Mouse (Mus musculus) midbrain, embryonic 11.5 days (tissue): ENCODE data around the gene Olig1. TPM values are rescaled to one million over a fixed set of nuclear protein-coding genes. Genes with fewer than 3 reads are reported as not detected.

ENCODE experiments used
- ATAC-seq: fragments of 200-750 bp; cut with Nextera tagmentation; 2 replicates; pipeline ENCODE4 v1.8.0; 2017; ENCODE audit warnings: moderate TSS enrichment, moderate library complexity; ENCODE audit not compliant: low FRiP score
- DNase-seq: peaks from one replicate; pipeline ENCODE4 v3.0.0; 2015; ENCODE audit warnings: low spot score; ENCODE audit errors: missing footprints
- H3K27ac ChIP-seq: fragments of 300-500 bp; sonication (generic); 2 replicates; pipeline ENCODE4 v1.5.1; 2014; ENCODE audit warnings: low read depth, low read length
- H3K27me3 ChIP-seq: fragments of 300-500 bp; sonication (generic); 2 replicates; pipeline ENCODE4 v1.6.1; 2014; ENCODE audit warnings: mild to moderate bottlenecking, low read length, moderate library complexity, mixed read lengths; ENCODE audit not compliant: control insufficient read depth, insufficient read depth
- H3K36me3 ChIP-seq: fragments of 300-500 bp; sonication (generic); 2 replicates; pipeline ENCODE4 v1.6.1; 2014; ENCODE audit warnings: mild to moderate bottlenecking, low read length, moderate library complexity, mixed read lengths; ENCODE audit not compliant: control insufficient read depth, insufficient read depth
- H3K4me1 ChIP-seq: fragments of 300-500 bp; sonication (generic); 2 replicates; pipeline ENCODE4 v1.6.1; 2014; ENCODE audit warnings: low read length; ENCODE audit not compliant: control insufficient read depth, insufficient read depth
- H3K4me2 ChIP-seq: fragments of 300-500 bp; sonication (generic); 2 replicates; pipeline ENCODE4 v1.6.1; 2014; ENCODE audit warnings: mild to moderate bottlenecking, moderate library complexity
- H3K4me3 ChIP-seq: fragments of 300-500 bp; sonication (generic); 2 replicates; pipeline ENCODE4 v1.5.1; 2014; ENCODE audit warnings: low read depth, low read length
- H3K9ac ChIP-seq: fragments of 300-500 bp; sonication (generic); 2 replicates; pipeline ENCODE4 v1.6.1; 2014; ENCODE audit warnings: low read length
- H3K9me3 ChIP-seq: fragments of 300-500 bp; sonication (generic); 2 replicates; pipeline ENCODE4 v1.6.1; 2016; ENCODE audit warnings: low read length; ENCODE audit not compliant: control insufficient read depth
- WGBS: fragments of 180-500 bp; shearing (Covaris S2); extraction: QIAGEN DNeasy Blood & Tissue Kit; methylation state at CpG from one replicate; pipeline ENCODE4 v1.1.7; 2014; 5-methylcytosine and 5-hydroxymethylcytosine counted together
- polyA plus RNA-seq: library from polyadenylated mRNA; unstranded; fragments of >200 nt; fragmentation: Nextera tagmentation; extraction: Ambion mirVana; gene quantifications from 2 replicates; pipeline ENCODE4 v1.2.1, GENCODE M21; 2014

The Olig1 gene
- 2.8 and 3.2 TPM in 2 replicates for polyA plus RNA-seq

DNA sequence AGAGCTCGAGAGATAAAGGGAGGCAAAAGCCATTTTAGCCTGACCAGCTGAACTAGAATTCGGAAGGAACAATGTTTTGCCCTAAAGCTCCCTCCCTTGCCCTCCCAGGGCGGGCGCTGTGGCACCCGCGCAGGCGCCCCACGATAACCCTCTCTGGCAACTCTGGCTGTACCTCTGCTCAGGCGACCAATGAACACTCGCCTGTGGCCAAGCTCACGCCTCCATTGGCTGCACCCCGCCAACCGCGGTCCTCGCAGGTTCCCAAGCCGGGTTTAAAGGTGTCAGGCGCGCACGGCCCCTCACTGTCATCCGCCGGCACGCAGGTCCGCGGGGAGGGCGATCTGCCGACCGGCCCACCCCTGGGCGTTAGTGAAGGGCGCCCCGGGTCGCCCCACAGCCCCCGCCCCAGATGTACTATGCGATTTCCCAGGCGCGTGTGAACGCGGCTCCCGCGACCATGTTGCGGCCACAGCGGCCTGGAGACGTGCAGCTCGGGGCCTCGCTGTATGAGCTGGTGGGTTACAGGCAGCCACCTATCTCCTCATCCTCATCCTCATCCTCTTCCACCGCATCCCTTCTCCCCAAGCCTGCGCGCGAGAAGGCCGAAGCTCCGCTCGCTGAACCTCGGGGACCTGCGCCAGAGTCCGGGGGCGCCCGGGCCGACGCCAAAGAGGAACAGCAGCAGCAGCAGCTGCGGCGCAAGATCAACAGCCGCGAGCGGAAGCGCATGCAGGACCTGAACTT, at the start of gene Olig1:
TSS of gene Olig1 (plus strand) at position 305 of the 744 bp plus-strand sequence.
- Histone ChIP-seq H3K4me1 (peaks cover 11% of the 10 kb centered on the region), H3K27ac (no peak within 1 kb of the TSS), H3K4me3 (peak within 1 kb of the TSS; percentile 34), H3K36me3 (no peaks in the 10 kb centered on the region), H3K9ac (no peak within 1 kb of the TSS), H3K9me3 (no peaks in the 10 kb centered on the region), H3K4me2 (peak within 1 kb of the TSS; percentile 56), H3K27me3 (peaks cover 86% of the 10 kb centered on the region)
- under 1% methylated on average over 64 of the region's 64 CpGs for WGBS
- DNase-seq (peak; percentile 96), ATAC-seq (peak; percentile 93)

GRCm38 (mm10) chr16:91222171-91222642, 47.4 kb upstream of the Olig1 start:
- Histone ChIP-seq H3K9me3 (peaks cover 4% of the 10 kb centered on the region; the same call in 1 of the 2 replicates), H3K9ac (no peak overlapping the region; the same call in 1 of the 2 replicates), H3K27me3 (peaks cover 97% of the 10 kb centered on the region), H3K4me2 (peak overlapping the region; percentile 40), H3K36me3 (no peaks in the 10 kb centered on the region), H3K4me1 (peaks cover 27% of the 10 kb centered on the region), H3K4me3 (peak overlapping the region; percentile 22), H3K27ac (no peak overlapping the region)
- DNase-seq: peak; percentile 95
- WGBS: under 1% methylated on average over 25 of the region's 25 CpGs
- no peak for ATAC-seq

- ATAC-seq (peak; percentile 12; the same call in 1 of the 2 replicates), DNase-seq (peak; percentile 95)
- peak overlapping the region; percentile 22 for H3K4me3 ChIP-seq
- H3K36me3 ChIP-seq: no peaks in the 10 kb centered on the region
- no peak overlapping the region for H3K27ac ChIP-seq
- peaks cover 4% of the 10 kb centered on the region; the same call in 1 of the 2 replicates for H3K9me3 ChIP-seq
- peak overlapping the region; percentile 16 for H3K9ac ChIP-seq
- H3K27me3 ChIP-seq: peaks cover 99% of the 10 kb centered on the region
- peak overlapping the region; percentile 40 for H3K4me2 ChIP-seq
- under 1% methylated on average over 27 of the region's 27 CpGs for WGBS
- H3K4me1 ChIP-seq: peaks cover 27% of the 10 kb centered on the region
These were observed 46.8 kb upstream of the Olig1 start for GRCm38 (mm10) chr16:91222643-91223271.

- peak overlapping the region; percentile 16; the same call in 1 of the 2 replicates for H3K9ac ChIP-seq
- no peak overlapping the region for H3K27ac ChIP-seq
- ATAC-seq (no peak), DNase-seq (peak; percentile 95)
- H3K4me3 ChIP-seq: peak overlapping the region; percentile 20
- peaks cover 27% of the 10 kb centered on the region for H3K4me1 ChIP-seq
- under 1% methylated on average over 35 of the region's 35 CpGs for WGBS
- peak overlapping the region; percentile 40 for H3K4me2 ChIP-seq
- no peaks in the 10 kb centered on the region for H3K9me3 ChIP-seq
- H3K27me3 ChIP-seq: peaks cover 100% of the 10 kb centered on the region
- H3K36me3 ChIP-seq: no peaks in the 10 kb centered on the region
These were observed 46.1 kb upstream of the Olig1 start for GRCm38 (mm10) chr16:91223327-91224067.

- Histone ChIP-seq H3K27ac (no peak overlapping the region), H3K27me3 (peaks cover 99% of the 10 kb centered on the region), H3K9ac (no peak overlapping the region), H3K9me3 (no peaks in the 10 kb centered on the region), H3K4me2 (no peak overlapping the region), H3K4me1 (peaks cover 27% of the 10 kb centered on the region), H3K4me3 (no peak overlapping the region), H3K36me3 (no peaks in the 10 kb centered on the region)
- WGBS: 7% methylated on average over 10 of the region's 10 CpGs
- ATAC-seq (no peak), DNase-seq (peak; percentile 92)
These were observed 45.5 kb upstream of the Olig1 start for GRCm38 (mm10) chr16:91224068-91224402.

- no peaks in the 10 kb centered on the region for H3K9me3 ChIP-seq
- under 1% methylated on average over 26 of the region's 26 CpGs for WGBS
- H3K4me1 ChIP-seq: peaks cover 27% of the 10 kb centered on the region
These were observed 44.9 kb upstream of the Olig1 start for GRCm38 (mm10) chr16:91224481-91225232.

DNA sequence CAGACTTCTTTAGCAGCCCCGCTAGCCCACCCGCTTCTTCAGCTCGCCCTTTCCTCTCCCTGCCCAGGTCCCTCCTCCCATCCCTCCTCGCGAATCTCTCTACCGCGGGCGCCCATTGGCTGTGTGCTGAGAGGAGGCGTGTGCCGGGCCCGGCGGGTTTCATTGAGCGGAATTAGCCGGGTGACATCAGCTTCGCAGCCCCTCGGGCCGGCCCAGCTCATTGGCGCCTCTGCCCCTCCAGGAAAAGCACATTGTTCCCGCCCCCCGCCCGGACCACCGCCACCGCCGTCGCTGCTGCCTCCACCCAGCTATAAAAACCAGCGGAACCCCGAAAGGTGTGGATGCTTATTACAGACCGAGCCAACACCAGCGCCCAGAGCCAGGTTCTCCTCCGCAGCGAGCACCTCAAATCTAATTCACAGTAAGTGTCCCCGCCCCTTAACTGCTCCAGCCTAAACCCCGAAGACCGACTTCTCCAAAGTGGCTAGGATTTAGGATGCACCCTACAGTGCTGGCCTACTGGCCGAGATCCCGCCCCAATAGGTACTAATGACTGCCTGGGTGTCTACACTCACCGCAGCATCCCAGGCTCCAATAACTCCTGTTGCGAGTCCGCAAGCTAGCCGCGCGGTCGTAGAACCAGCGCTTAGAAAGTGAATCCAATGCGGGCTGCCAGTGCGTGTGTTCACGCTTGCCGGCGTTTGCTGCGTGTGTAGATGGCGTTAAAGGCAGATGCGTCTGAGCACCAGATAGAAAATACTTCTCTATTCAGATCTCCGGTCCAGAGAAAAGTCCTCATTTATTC, 44.1 kb upstream of the Olig1 start, which contains the start of gene Olig2:
TSS of gene Olig2 (plus strand) at position 225 of the 805 bp plus-strand sequence.
- Histone ChIP-seq H3K4me1 (peaks cover 25% of the 10 kb centered on the region), H3K4me2 (peak within 1 kb of the TSS; percentile 47), H3K36me3 (no peaks in the 10 kb centered on the region), H3K27ac (no peak within 1 kb of the TSS; the same call in 1 of the 2 replicates), H3K4me3 (peak within 1 kb of the TSS; percentile 37), H3K9me3 (no peaks in the 10 kb centered on the region), H3K9ac (peak within 1 kb of the TSS; percentile 35), H3K27me3 (peaks cover 99% of the 10 kb centered on the region)
- under 1% methylated on average over 53 of the region's 53 CpGs for WGBS
- peak; percentile 92 for ATAC-seq
- DNase-seq: peak; percentile 97

More at GRCm38 (mm10) chr16:91224481-91225232, 44.9 kb upstream of the Olig1 start:
- Histone ChIP-seq H3K9ac (no peak overlapping the region; the same call in 1 of the 2 replicates), H3K4me3 (peak overlapping the region; percentile 37), H3K27ac (no peak overlapping the region), H3K27me3 (peaks cover 99% of the 10 kb centered on the region), H3K36me3 (no peaks in the 10 kb centered on the region), H3K4me2 (peak overlapping the region; percentile 47)
- ATAC-seq (no peak), DNase-seq (peak; percentile 95)
